Mouse (Mus musculus) bone marrow macrophage, adult 2 months (primary cell): ENCODE data around the gene Cldn22. TPM values are rescaled to one million over a fixed set of nuclear protein-coding genes. Genes with fewer than 3 reads are reported as not detected.

Experiments
- H3K27ac ChIP-seq: 2 replicates; pipeline ENCODE4 v1.5.1; 2012; ENCODE audit warnings: low read depth, low read length; ENCODE audit not compliant: insufficient read depth
- H3K4me1 ChIP-seq: 2 replicates; pipeline ENCODE4 v1.6.1; 2012; ENCODE audit warnings: low read length; ENCODE audit not compliant: control insufficient read depth, insufficient read depth
- H3K4me3 ChIP-seq: 2 replicates; pipeline ENCODE4 v1.5.1; 2012; ENCODE audit warnings: mild to moderate bottlenecking, low read length, moderate library complexity; ENCODE audit not compliant: insufficient read depth
- CTCF ChIP-seq: IDR thresholded peaks from 2 replicates; pipeline ENCODE4 v1.5.1; 2012; ENCODE audit warnings: low read depth, mild to moderate bottlenecking, low read length, moderate library complexity
- POLR2A ChIP-seq: IDR thresholded peaks from 2 replicates; pipeline ENCODE4 v1.6.1; 2012; ENCODE audit warnings: mild to moderate bottlenecking, low read depth, low read length, borderline replicate concordance
- polyA plus RNA-seq: library from polyadenylated mRNA; stranded (reverse); fragments of >200 nt; gene quantifications from 2 replicates; pipeline ENCODE4 v1.2.4, GENCODE M21; 2012; ENCODE audit not compliant: missing spikeins, insufficient read depth, insufficient read length

The Cldn22 gene
- polyA plus RNA-seq, 1 experiment: not detected

GRCm38 (mm10) chr8:47853356-47853755 is 29.1 kb downstream of the Cldn22 start:
- no peak for TF ChIP-seq CTCF
- TF ChIP-seq POLR2A: no peak
- Histone ChIP-seq H3K4me3 (no peak overlapping the region), H3K27ac (no peak overlapping the region), H3K4me1 (peaks cover 3% of the 10 kb centered on the region)

- Histone ChIP-seq H3K4me3 (no peak overlapping the region), H3K4me1 (no peaks in the 10 kb centered on the region), H3K27ac (no peak overlapping the region)
- TF ChIP-seq CTCF (no peak), POLR2A (no peak)
Observed at GRCm38 (mm10) chr8:47859259-47859658, 35.0 kb downstream of the Cldn22 start.

GRCm38 (mm10) chr8:47866568-47866967 is 42.3 kb downstream of the Cldn22 start:
- Histone ChIP-seq H3K27ac (no peak overlapping the region), H3K4me1 (no peaks in the 10 kb centered on the region), H3K4me3 (no peak overlapping the region)
- TF ChIP-seq POLR2A: no peak
- no peak for TF ChIP-seq CTCF

GRCm38 (mm10) chr8:47867067-47867466 is 42.8 kb downstream of the Cldn22 start:
- Histone ChIP-seq H3K27ac (no peak overlapping the region), H3K4me3 (no peak overlapping the region), H3K4me1 (no peaks in the 10 kb centered on the region)
- TF ChIP-seq CTCF (peak; percentile 79), POLR2A (no peak)

- no peak overlapping the region for H3K27ac ChIP-seq
- no peak overlapping the region for H3K4me3 ChIP-seq
- no peak for TF ChIP-seq POLR2A
- TF ChIP-seq CTCF: peak; percentile 90
- no peaks in the 10 kb centered on the region for H3K4me1 ChIP-seq
Observed at GRCm38 (mm10) chr8:47872361-47873107, 48.3 kb downstream of the Cldn22 start.

- TF ChIP-seq POLR2A: no peak
- TF ChIP-seq CTCF: no peak
- peaks cover 7% of the 10 kb centered on the region for H3K4me1 ChIP-seq
- no peak overlapping the region for H3K27ac ChIP-seq
- H3K4me3 ChIP-seq: no peak overlapping the region
Observed at GRCm38 (mm10) chr8:47874497-47875178, 50.4 kb downstream of the Cldn22 start.

Other genes starting within 250 kb of the Cldn22 start
- gene Ing2, start 148.9 kb upstream of the Cldn22 start, polyA plus RNA-seq: 45.5 and 47.4 TPM in 2 replicates
- 8.2 and 9.5 TPM in 2 replicates for gene Cdkn2aip, start 110.5 kb upstream of the Cldn22 start, polyA plus RNA-seq
- gene Cldn24, start 2.3 kb upstream of the Cldn22 start, polyA plus RNA-seq: not detected in 2 replicates
- 7.5 and 8.7 TPM in 2 replicates for gene Wwc2, start 166.4 kb downstream of the Cldn22 start, polyA plus RNA-seq